Mouse (Mus musculus) megakaryocyte progenitor cell, adult 5-6 weeks (primary cell): Measurements from ENCODE around the gene Nnmt. TPM values are rescaled to one million over a fixed set of nuclear protein-coding genes. Genes with fewer than 3 reads are reported as not detected.

Source experiments
- ATAC-seq: replicated peaks from 2 replicates; pipeline ENCODE4 v1.8.0; 2016; ENCODE audit warnings: mild to moderate bottlenecking, moderate TSS enrichment, inconsistent platforms; ENCODE audit not compliant: poor library complexity
- total RNA-seq, 2 experiments: library from RNA; stranded (forward) in 1 of 2; stranded (reverse) in 1 of 2; fragments of 157-497, 149-512 nt in 1 of 2; fragments of 200-1000 nt in 1 of 2; gene quantifications; 2 replicates each; pipeline versions ENCODE4 v1.2.3 to v1.2.4; 2015 to 2017

Gene Nnmt
- total RNA-seq, 2 experiments from 2014 or later: not detected

DNA sequence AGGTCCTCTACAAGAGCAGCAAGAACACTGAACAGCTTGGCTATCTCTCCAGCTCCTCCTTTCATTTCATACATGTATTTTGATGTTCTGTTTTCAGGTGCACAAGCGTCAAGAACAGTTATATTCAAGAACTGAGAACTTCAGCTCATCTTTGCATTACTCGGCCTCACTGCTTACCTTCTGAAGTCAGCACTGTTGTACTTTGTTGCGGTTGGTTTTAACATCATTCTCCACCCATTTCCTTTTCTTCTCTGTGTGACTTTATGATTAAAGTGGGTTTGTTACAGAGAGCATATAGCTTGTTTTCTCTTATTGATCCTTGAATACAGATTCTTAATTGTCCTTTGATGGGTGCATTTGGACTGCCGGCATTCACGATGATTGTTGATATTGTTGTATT is 42.6 kb downstream of the Nnmt start:
- ATAC-seq: no peak

DNA sequence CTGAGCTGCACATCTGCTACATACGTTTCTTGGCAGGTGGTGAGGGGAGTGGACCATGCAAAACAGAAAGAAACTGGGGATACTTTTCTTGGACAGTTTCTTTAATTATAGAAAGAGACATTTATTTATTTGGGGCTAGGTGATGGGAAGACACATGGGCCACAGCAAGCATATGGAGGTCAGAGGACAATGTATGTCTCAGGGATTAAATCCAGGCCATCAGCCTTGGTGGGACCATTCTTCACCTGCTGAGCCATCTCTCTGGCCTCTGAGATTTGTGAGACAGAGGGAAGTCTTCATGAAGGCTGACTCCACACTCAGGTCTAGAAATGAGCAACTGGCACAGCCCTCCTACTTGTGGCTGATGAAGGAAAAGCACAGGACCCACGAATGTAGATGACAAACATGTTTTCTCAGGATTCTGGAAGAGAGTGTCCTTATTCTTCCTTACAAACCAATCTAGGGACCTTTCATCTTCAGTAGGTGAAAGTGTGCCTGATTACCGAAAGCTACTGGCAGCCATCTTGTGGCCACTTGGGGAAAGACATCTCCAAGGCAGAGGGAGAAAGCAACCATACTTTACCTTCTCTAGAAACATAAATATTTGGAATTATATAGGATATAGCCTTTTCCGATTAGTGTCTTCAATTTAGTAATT is 45.3 kb downstream of the Nnmt start:
- ATAC-seq: peak; percentile 56

DNA sequence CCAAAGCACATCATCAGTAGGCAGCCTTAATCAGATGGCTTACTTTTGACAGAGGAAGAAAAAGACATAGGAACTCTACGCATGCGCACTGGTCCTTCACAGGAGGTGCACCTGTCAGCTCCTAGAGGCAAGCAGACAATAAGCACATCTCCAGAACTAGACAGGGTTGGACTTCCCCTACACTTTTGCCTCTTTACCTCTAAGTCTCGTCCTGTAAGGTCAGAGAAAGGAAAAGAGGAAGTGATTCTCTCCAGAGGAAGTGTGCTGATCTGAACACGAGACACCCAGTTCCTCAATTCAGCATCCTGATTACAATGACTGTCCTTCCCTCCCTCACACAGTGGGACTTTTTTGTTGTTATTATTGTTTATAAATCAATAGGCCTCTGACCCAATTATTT is 46.3 kb downstream of the Nnmt start:
- peak; percentile 99 for ATAC-seq

DNA sequence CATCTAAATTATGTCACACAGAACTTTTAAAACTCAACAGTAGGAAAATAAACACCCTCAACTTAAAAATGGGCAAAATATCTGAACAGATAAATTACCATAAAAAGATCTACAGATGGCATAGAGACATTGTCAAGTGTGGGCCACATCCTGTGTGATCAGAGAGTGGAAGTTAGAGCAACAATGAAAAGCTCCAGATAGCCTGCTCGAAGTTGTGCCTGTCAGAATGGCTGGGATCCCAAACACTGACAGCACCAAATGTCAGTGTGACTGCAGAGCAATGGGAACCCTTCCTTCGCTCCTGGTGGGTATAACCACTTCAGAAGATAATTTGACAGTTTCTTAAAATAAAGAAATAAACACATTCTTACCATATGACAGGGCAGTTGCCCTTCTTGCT is 55.9 kb downstream of the Nnmt start:
- no peak for ATAC-seq

DNA sequence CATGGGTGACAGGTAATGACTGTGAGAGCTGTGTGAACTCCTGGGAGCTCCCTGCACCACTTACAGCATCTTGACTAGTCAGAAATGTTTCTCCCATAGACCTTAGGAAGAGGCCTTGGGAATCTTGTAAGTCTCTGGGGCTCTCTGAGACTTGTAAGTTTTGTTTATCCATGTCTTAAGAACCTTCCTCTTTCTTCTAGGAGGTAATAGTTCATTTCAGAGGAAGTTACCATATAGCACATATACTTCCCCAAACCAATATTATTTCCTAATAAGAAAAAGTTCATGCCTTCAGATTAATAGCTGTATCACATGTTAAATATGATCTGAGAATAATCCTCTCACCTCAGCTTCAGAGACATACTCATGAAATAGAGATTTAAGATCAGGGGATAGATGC is 57.7 kb downstream of the Nnmt start:
- no peak; the same call in 1 of the 2 replicates for ATAC-seq

Other genes starting within 250 kb of the Nnmt start
- gene Rexo2, start 124.5 kb downstream of the Nnmt start, total RNA-seq (2015): 106 and 124 TPM in 2 replicates
- gene Rexo2, start 124.5 kb downstream of the Nnmt start, total RNA-seq (2017): 164 and 165 TPM in 2 replicates
- gene Rbm7, start 109.9 kb downstream of the Nnmt start, total RNA-seq (2015): 117 and 122 TPM in 2 replicates
- 97.9 and 109 TPM in 2 replicates for gene Rbm7, start 109.9 kb downstream of the Nnmt start, total RNA-seq (2017)
- 4.9 and 8.8 TPM in 2 replicates for gene Gm5617, start 109.7 kb downstream of the Nnmt start, total RNA-seq (2015)
- gene Gm5617, start 109.7 kb downstream of the Nnmt start, total RNA-seq (2017): 6.3 and 13.5 TPM in 2 replicates
- 4.7 and 5.8 TPM in 2 replicates for gene Zbtb16, start 231.1 kb upstream of the Nnmt start, total RNA-seq (2015)
- gene Zbtb16, start 231.1 kb upstream of the Nnmt start, total RNA-seq (2017): 4.7 and 5.2 TPM in 2 replicates